Mouse (Mus musculus) kidney, embryonic 14.5 days (tissue): ENCODE measurements at regions not wholly inside any gene's neighbourhood (a gene's known extent, or its start where the extent isn't known, plus 50 kb on each side); places are given as distances from the start of the nearest gene placed in this dataset.

Experiments
- ATAC-seq: fragments of 200-750 bp; cut with Nextera tagmentation; 2 replicates; pipeline ENCODE4 v1.8.0; 2017; ENCODE audit warnings: moderate number of reproducible peaks, mild to moderate bottlenecking, moderate TSS enrichment, moderate library complexity; ENCODE audit not compliant: low FRiP score, low TSS enrichment
- H3K27ac ChIP-seq: fragments of 300-500 bp; sonication (generic); 2 replicates; pipeline ENCODE4 v1.5.1; 2014; ENCODE audit warnings: low read depth, mild to moderate bottlenecking, low read length, moderate library complexity, mixed read lengths
- H3K27me3 ChIP-seq: fragments of 300-500 bp; sonication (generic); 2 replicates; pipeline ENCODE4 v1.6.1; 2014; ENCODE audit warnings: mild to moderate bottlenecking, low read length; ENCODE audit not compliant: control insufficient read depth, insufficient read depth
- H3K36me3 ChIP-seq: fragments of 300-500 bp; sonication (generic); 2 replicates; pipeline ENCODE4 v1.6.1; 2014; ENCODE audit warnings: low read length, mixed read lengths; ENCODE audit not compliant: control insufficient read depth, insufficient read depth
- H3K4me1 ChIP-seq: fragments of 300-500 bp; sonication (generic); 2 replicates; pipeline ENCODE4 v1.6.1; 2014; ENCODE audit warnings: low read length, mixed read lengths; ENCODE audit not compliant: control insufficient read depth, insufficient read depth
- H3K4me2 ChIP-seq: fragments of 300-500 bp; sonication (generic); replicated peaks from 2 replicates; pipeline ENCODE4 v1.6.1; 2014; ENCODE audit warnings: low read depth, mild to moderate bottlenecking, low read length
- H3K4me3 ChIP-seq: fragments of 300-500 bp; sonication (generic); 2 replicates; pipeline ENCODE4 v1.5.1; 2014; ENCODE audit warnings: mild to moderate bottlenecking, low read length
- H3K9ac ChIP-seq: fragments of 300-500 bp; sonication (generic); 2 replicates; pipeline ENCODE4 v1.6.1; 2014; ENCODE audit warnings: low read depth, mild to moderate bottlenecking, low read length, moderate library complexity
- H3K9me3 ChIP-seq: fragments of 300-500 bp; sonication (generic); 2 replicates; pipeline ENCODE4 v1.6.1; 2016; ENCODE audit warnings: low read length; ENCODE audit not compliant: control insufficient read depth
- WGBS: fragments of 180-500 bp; shearing (Covaris S2); extraction: QIAGEN DNeasy Blood & Tissue Kit; methylation state at CpG from one replicate; pipeline ENCODE4 v1.1.7; 2014; 5-methylcytosine and 5-hydroxymethylcytosine counted together

- peaks cover 21% of the 10 kb centered on the region for H3K4me1 ChIP-seq
- no peaks in the 10 kb centered on the region for H3K9me3 ChIP-seq
- no peak overlapping the region for H3K27ac ChIP-seq
- H3K4me3 ChIP-seq = no peak overlapping the region
- no peak for ATAC-seq
- no peaks in the 10 kb centered on the region for H3K27me3 ChIP-seq
- no peak overlapping the region for H3K4me2 ChIP-seq
- no peaks in the 10 kb centered on the region for H3K36me3 ChIP-seq
- WGBS = 64% methylated on average over 4 of the region's 4 CpGs
- H3K9ac ChIP-seq = no peak overlapping the region
These were observed 417.3 kb upstream of the Mgmt start for GRCm38 (mm10) chr7:136477135-136477534.

- Histone ChIP-seq H3K27me3 (no peaks in the 10 kb centered on the region), H3K9me3 (no peaks in the 10 kb centered on the region), H3K27ac (no peak overlapping the region), H3K9ac (no peak overlapping the region), H3K4me3 (no peak overlapping the region), H3K36me3 (no peaks in the 10 kb centered on the region), H3K4me2 (no peak overlapping the region), H3K4me1 (peaks cover 21% of the 10 kb centered on the region)
- peak; percentile 43; the same call in 1 of the 2 replicates for ATAC-seq
- 24% methylated on average over 13 of the region's 13 CpGs for WGBS
These were observed 413.7 kb upstream of the Mgmt start for GRCm38 (mm10) chr7:136480641-136481202.

GRCm38 (mm10) chr7:136483237-136483636 is 411.2 kb upstream of the Mgmt start:
- no peaks in the 10 kb centered on the region for H3K36me3 ChIP-seq
- no peak overlapping the region for H3K4me2 ChIP-seq
- H3K27me3 ChIP-seq = no peaks in the 10 kb centered on the region
- H3K9ac ChIP-seq = no peak overlapping the region
- H3K27ac ChIP-seq = no peak overlapping the region
- no peaks in the 10 kb centered on the region for H3K9me3 ChIP-seq
- peaks cover 21% of the 10 kb centered on the region for H3K4me1 ChIP-seq
- H3K4me3 ChIP-seq = no peak overlapping the region
- ATAC-seq = no peak

- H3K27me3 ChIP-seq = peaks cover 6% of the 10 kb centered on the region
- H3K4me2 ChIP-seq = no peak overlapping the region
- no peaks in the 10 kb centered on the region for H3K4me1 ChIP-seq
- ATAC-seq = no peak
- H3K9me3 ChIP-seq = no peaks in the 10 kb centered on the region
- no peak overlapping the region for H3K27ac ChIP-seq
- no peak overlapping the region for H3K4me3 ChIP-seq
- H3K36me3 ChIP-seq = no peaks in the 10 kb centered on the region
- no peak overlapping the region for H3K9ac ChIP-seq
- 44% methylated on average over 5 of the region's 5 CpGs for WGBS
These were observed 406.9 kb upstream of the Mgmt start for GRCm38 (mm10) chr7:136487556-136487955.

- no peaks in the 10 kb centered on the region for H3K9me3 ChIP-seq
- H3K36me3 ChIP-seq = no peaks in the 10 kb centered on the region
- H3K27ac ChIP-seq = no peak overlapping the region
- no peak overlapping the region for H3K9ac ChIP-seq
- H3K4me1 ChIP-seq = peaks cover 12% of the 10 kb centered on the region
- H3K27me3 ChIP-seq = peaks cover 11% of the 10 kb centered on the region
- no peak for ATAC-seq
- H3K4me2 ChIP-seq = no peak overlapping the region
- 54% methylated on average over 3 of the region's 3 CpGs for WGBS
- H3K4me3 ChIP-seq = no peak overlapping the region
These were observed 399.6 kb upstream of the Mgmt start for GRCm38 (mm10) chr7:136494862-136495261.

GRCm38 (mm10) chr7:136496335-136497242 is 397.8 kb upstream of the Mgmt start:
- H3K4me2 ChIP-seq = no peak overlapping the region
- H3K9me3 ChIP-seq = no peaks in the 10 kb centered on the region
- 45% methylated on average over 19 of the region's 19 CpGs for WGBS
- ATAC-seq = no peak
- H3K4me3 ChIP-seq = no peak overlapping the region
- peaks cover 6% of the 10 kb centered on the region for H3K27me3 ChIP-seq
- H3K9ac ChIP-seq = no peak overlapping the region
- H3K4me1 ChIP-seq = peaks cover 12% of the 10 kb centered on the region
- H3K36me3 ChIP-seq = no peaks in the 10 kb centered on the region
- no peak overlapping the region for H3K27ac ChIP-seq

- Histone ChIP-seq H3K36me3 (no peaks in the 10 kb centered on the region), H3K4me2 (no peak overlapping the region), H3K4me3 (no peak overlapping the region), H3K9ac (no peak overlapping the region), H3K4me1 (peaks cover 24% of the 10 kb centered on the region), H3K27ac (no peak overlapping the region), H3K27me3 (peaks cover 6% of the 10 kb centered on the region), H3K9me3 (no peaks in the 10 kb centered on the region)
- 91% methylated on average over 4 of the region's 4 CpGs for WGBS
- ATAC-seq = no peak
These were observed 394.4 kb upstream of the Mgmt start for GRCm38 (mm10) chr7:136500059-136500458.

- ATAC-seq = no peak
- 91% methylated on average over 7 of the region's 7 CpGs for WGBS
- peaks cover 17% of the 10 kb centered on the region for H3K4me1 ChIP-seq
These were observed 393.3 kb upstream of the Mgmt start for GRCm38 (mm10) chr7:136501094-136501493.

More at GRCm38 (mm10) chr7:136501094-136501493, 393.3 kb upstream of the Mgmt start:
- Histone ChIP-seq H3K9ac (no peak overlapping the region), H3K27me3 (peaks cover 6% of the 10 kb centered on the region), H3K4me2 (no peak overlapping the region), H3K36me3 (no peaks in the 10 kb centered on the region), H3K4me3 (no peak overlapping the region), H3K27ac (no peak overlapping the region), H3K9me3 (no peaks in the 10 kb centered on the region)
